Mouse (Mus musculus): ENCODE measurements at regions not wholly inside any gene's neighbourhood (a gene's known extent, or its start where the extent isn't known, plus 50 kb on each side); places are given as distances from the start of the nearest gene placed in this dataset.

GRCm38 (mm10) chr14:105056171-105056570, 121.0 kb downstream of the Rbm26 start:
- Histone ChIP-seq H3K36me3 (ENCODE audit: control insufficient read depth, insufficient read depth, low read length) (no peaks in the 10 kb centered on the region), H3K4me2 (ENCODE audit: low read depth, low read length) (no peak overlapping the region), H3K4me3 (ENCODE audit: low read length) (no peak overlapping the region), H3K27me3 (ENCODE audit: control insufficient read depth, insufficient read depth, low read depth, low read length) (no peaks in the 10 kb centered on the region), H3K4me1 (replicated peaks; ENCODE audit: control insufficient read depth, insufficient read depth, low read length) (no peaks in the 10 kb centered on the region), H3K9ac (ENCODE audit: low read length) (no peak overlapping the region), H3K27ac (ENCODE audit: low read length) (no peak overlapping the region), H3K9me3 (ENCODE audit: control insufficient read depth, low read length) (no peaks in the 10 kb centered on the region)
- ATAC-seq (ENCODE audit: low read depth): no peak
- WGBS: 71% methylated on average over 6 of the region's 6 CpGs

GRCm38 (mm10) chr14:105038798-105039197, 138.3 kb downstream of the Rbm26 start:
- ATAC-seq (ENCODE audit: low read depth): no peak
- H3K27me3 ChIP-seq (ENCODE audit: control insufficient read depth, insufficient read depth, low read depth, low read length): no peaks in the 10 kb centered on the region
- H3K4me3 ChIP-seq (ENCODE audit: low read length): no peak overlapping the region
- H3K4me2 ChIP-seq (ENCODE audit: low read depth, low read length): no peak overlapping the region
- H3K27ac ChIP-seq (ENCODE audit: low read length): no peak overlapping the region
- H3K4me1 ChIP-seq (replicated peaks; ENCODE audit: control insufficient read depth, insufficient read depth, low read length): no peaks in the 10 kb centered on the region
- H3K36me3 ChIP-seq (ENCODE audit: control insufficient read depth, insufficient read depth, low read length): no peaks in the 10 kb centered on the region
- H3K9me3 ChIP-seq (ENCODE audit: control insufficient read depth, low read length): no peaks in the 10 kb centered on the region
- H3K9ac ChIP-seq (ENCODE audit: low read length): no peak overlapping the region

- Histone ChIP-seq H3K4me3 (ENCODE audit: low read length) (peak overlapping the region; percentile 12), H3K9me3 (ENCODE audit: control insufficient read depth, low read length) (no peaks in the 10 kb centered on the region), H3K27me3 (ENCODE audit: control insufficient read depth, insufficient read depth, low read depth, low read length) (no peaks in the 10 kb centered on the region), H3K4me1 (replicated peaks; ENCODE audit: control insufficient read depth, insufficient read depth, low read length) (no peaks in the 10 kb centered on the region), H3K27ac (ENCODE audit: low read length) (no peak overlapping the region), H3K9ac (ENCODE audit: low read length) (no peak overlapping the region), H3K4me2 (ENCODE audit: low read depth, low read length) (peak overlapping the region; percentile 44), H3K36me3 (ENCODE audit: control insufficient read depth, insufficient read depth, low read length) (no peaks in the 10 kb centered on the region)
- WGBS: 26% methylated on average over 14 of the region's 14 CpGs
- no peak for ATAC-seq (ENCODE audit: low read depth)
Observed at GRCm38 (mm10) chr14:105034712-105035377, 142.3 kb downstream of the Rbm26 start.

- Histone ChIP-seq H3K9me3 (ENCODE audit: control insufficient read depth, low read length) (no peaks in the 10 kb centered on the region), H3K4me2 (ENCODE audit: low read depth, low read length) (no peak overlapping the region), H3K27me3 (ENCODE audit: control insufficient read depth, insufficient read depth, low read depth, low read length) (no peaks in the 10 kb centered on the region), H3K9ac (ENCODE audit: low read length) (no peak overlapping the region), H3K27ac (ENCODE audit: low read length) (no peak overlapping the region), H3K4me3 (ENCODE audit: low read length) (no peak overlapping the region), H3K4me1 (replicated peaks; ENCODE audit: control insufficient read depth, insufficient read depth, low read length) (no peaks in the 10 kb centered on the region), H3K36me3 (ENCODE audit: control insufficient read depth, insufficient read depth, low read length) (no peaks in the 10 kb centered on the region)
- ATAC-seq (ENCODE audit: low read depth): no peak
- WGBS: 74% methylated on average over 6 of the region's 6 CpGs
Observed at GRCm38 (mm10) chr14:105019971-105020370, 157.2 kb downstream of the Rbm26 start.

GRCm38 (mm10) chr14:105016089-105016846, 160.9 kb downstream of the Rbm26 start:
- no peak overlapping the region for H3K4me2 ChIP-seq (ENCODE audit: low read depth, low read length)
- WGBS: 45% methylated on average over 17 of the region's 17 CpGs
- ATAC-seq (ENCODE audit: low read depth): no peak

GRCm38 (mm10) chr14:105015278-105015677, 161.8 kb downstream of the Rbm26 start:
- Histone ChIP-seq H3K27ac (ENCODE audit: low read length) (no peak overlapping the region), H3K27me3 (ENCODE audit: control insufficient read depth, insufficient read depth, low read depth, low read length) (no peaks in the 10 kb centered on the region), H3K4me3 (ENCODE audit: low read length) (no peak overlapping the region), H3K4me1 (replicated peaks; ENCODE audit: control insufficient read depth, insufficient read depth, low read length) (no peaks in the 10 kb centered on the region), H3K9me3 (ENCODE audit: control insufficient read depth, low read length) (no peaks in the 10 kb centered on the region), H3K9ac (ENCODE audit: low read length) (no peak overlapping the region), H3K4me2 (ENCODE audit: low read depth, low read length) (no peak overlapping the region), H3K36me3 (ENCODE audit: control insufficient read depth, insufficient read depth, low read length) (no peaks in the 10 kb centered on the region)
- ATAC-seq (ENCODE audit: low read depth): no peak
- WGBS: 75% methylated on average over 2 of the region's 2 CpGs

More at GRCm38 (mm10) chr14:105016089-105016846, 160.9 kb downstream of the Rbm26 start:
- Histone ChIP-seq H3K9me3 (ENCODE audit: control insufficient read depth, low read length) (no peaks in the 10 kb centered on the region), H3K36me3 (ENCODE audit: control insufficient read depth, insufficient read depth, low read length) (no peaks in the 10 kb centered on the region), H3K27ac (ENCODE audit: low read length) (no peak overlapping the region), H3K27me3 (ENCODE audit: control insufficient read depth, insufficient read depth, low read depth, low read length) (no peaks in the 10 kb centered on the region), H3K9ac (ENCODE audit: low read length) (no peak overlapping the region), H3K4me3 (ENCODE audit: low read length) (no peak overlapping the region), H3K4me1 (replicated peaks; ENCODE audit: control insufficient read depth, insufficient read depth, low read length) (no peaks in the 10 kb centered on the region)

- Histone ChIP-seq H3K9ac (ENCODE audit: low read length) (no peak overlapping the region), H3K4me2 (ENCODE audit: low read depth, low read length) (no peak overlapping the region), H3K27me3 (ENCODE audit: control insufficient read depth, insufficient read depth, low read depth, low read length) (no peaks in the 10 kb centered on the region), H3K9me3 (ENCODE audit: control insufficient read depth, low read length) (no peaks in the 10 kb centered on the region), H3K27ac (ENCODE audit: low read length) (no peak overlapping the region), H3K36me3 (ENCODE audit: control insufficient read depth, insufficient read depth, low read length) (no peaks in the 10 kb centered on the region), H3K4me3 (ENCODE audit: low read length) (no peak overlapping the region), H3K4me1 (replicated peaks; ENCODE audit: control insufficient read depth, insufficient read depth, low read length) (no peaks in the 10 kb centered on the region)
- ATAC-seq (ENCODE audit: low read depth): no peak
Observed at GRCm38 (mm10) chr14:105010742-105011141, 166.4 kb downstream of the Rbm26 start.

- H3K27me3 ChIP-seq (ENCODE audit: control insufficient read depth, insufficient read depth, low read depth, low read length): no peaks in the 10 kb centered on the region
- WGBS: 79% methylated on average over 2 of the region's 2 CpGs
Observed at GRCm38 (mm10) chr14:105008331-105008730, 168.8 kb downstream of the Rbm26 start.

GRCm38 (mm10) chr14:104994066-104994465, 183.1 kb downstream of the Rbm26 start:
- no peak for ATAC-seq (ENCODE audit: low read depth)
- H3K4me1 ChIP-seq (replicated peaks; ENCODE audit: control insufficient read depth, insufficient read depth, low read length): no peaks in the 10 kb centered on the region
- no peaks in the 10 kb centered on the region for H3K36me3 ChIP-seq (ENCODE audit: control insufficient read depth, insufficient read depth, low read length)
- no peak overlapping the region for H3K4me3 ChIP-seq (ENCODE audit: low read length)
- H3K27ac ChIP-seq (ENCODE audit: low read length): no peak overlapping the region
- 89% methylated on average over 3 of the region's 3 CpGs for WGBS
- 0 out of 2 replicates have a peak, but pooled peaks cover 2% of the 10 kb centered on the region for H3K9me3 ChIP-seq (ENCODE audit: control insufficient read depth, low read length)
- no peak overlapping the region for H3K4me2 ChIP-seq (ENCODE audit: low read depth, low read length)
- no peak overlapping the region for H3K9ac ChIP-seq (ENCODE audit: low read length)
- H3K27me3 ChIP-seq (ENCODE audit: control insufficient read depth, insufficient read depth, low read depth, low read length): no peaks in the 10 kb centered on the region

More at GRCm38 (mm10) chr14:105008331-105008730, 168.8 kb downstream of the Rbm26 start:
- Histone ChIP-seq H3K36me3 (ENCODE audit: control insufficient read depth, insufficient read depth, low read length) (no peaks in the 10 kb centered on the region), H3K9ac (ENCODE audit: low read length) (no peak overlapping the region), H3K4me2 (ENCODE audit: low read depth, low read length) (no peak overlapping the region), H3K4me1 (replicated peaks; ENCODE audit: control insufficient read depth, insufficient read depth, low read length) (no peaks in the 10 kb centered on the region), H3K4me3 (ENCODE audit: low read length) (no peak overlapping the region), H3K27ac (ENCODE audit: low read length) (no peak overlapping the region), H3K9me3 (ENCODE audit: control insufficient read depth, low read length) (no peaks in the 10 kb centered on the region)
- ATAC-seq (ENCODE audit: low read depth): no peak
